Mouse (Mus musculus): ENCODE data around the gene Rab6b. TPM values are rescaled to one million over a fixed set of nuclear protein-coding genes. Genes with fewer than 3 reads are reported as not detected.

Gene Rab6b
- 0.14 and 0.19 TPM in 2 replicates for polyA plus RNA-seq (2012; rRNA removed)

GRCm38 (mm10) chr9:103111621-103112470 lies at the start of gene Rab6b:
Rab6b (plus strand) TSS chr9:103111787.

GRCm38 (mm10) chr9:103201561-103202260 lies 90.1 kb downstream of the Rab6b start, which contains the start of gene Srprb:
Srprb (minus strand) TSS chr9:103202137.

GRCm38 (mm10) chr9:103230151-103230951 lies 118.8 kb downstream of the Rab6b start, which contains the start of the genes Gm20425 and Trf:
Gm20425 (minus strand) TSS chr9:103230307.
Trf (minus strand) TSS chr9:103230444.

Other genes starting within 250 kb of the Rab6b start
- 7.4 and 8.7 TPM in 2 replicates for gene Slco2a1, start 123.1 kb upstream of the Rab6b start, polyA plus RNA-seq (2012; rRNA removed)
- 14.2 and 16.0 TPM in 2 replicates for gene Srprb, start 90.3 kb downstream of the Rab6b start, polyA plus RNA-seq (2012; rRNA removed)
- 0.88 and 1.8 TPM in 2 replicates for gene Gm20425, start 118.5 kb downstream of the Rab6b start, polyA plus RNA-seq (2012; rRNA removed)
- 19,741 and 21,416 TPM in 2 replicates for gene Trf, start 118.7 kb downstream of the Rab6b start, polyA plus RNA-seq (2012; rRNA removed)
- gene 1300017J02Rik, start 193.3 kb downstream of the Rab6b start, polyA plus RNA-seq (2012; rRNA removed) = 146 and 160 TPM in 2 replicates
- gene Topbp1, start 193.4 kb downstream of the Rab6b start, polyA plus RNA-seq (2012; rRNA removed) = 20.7 and 23.1 TPM in 2 replicates

All from liver, embryonic 18 days (tissue).